Mouse (Mus musculus) 416B (cell line): ENCODE data around the gene Dnajc5g.

Experiments used
- DNase-seq: peaks from one replicate; pipeline ENCODE4 v3.0.0; 2011; ENCODE audit warnings: low read depth

The Dnajc5g gene

GRCm38 (mm10) chr5:31105814-31106335 is at the start of gene Dnajc5g:
Gene Dnajc5g, plus strand, starts transcription at chr5:31106285.
- peak; percentile 56 for DNase-seq

- DNase-seq: no peak
Measured at GRCm38 (mm10) chr5:31069810-31070209, 36.3 kb upstream of the Dnajc5g start.

GRCm38 (mm10) chr5:31071059-31071458 is 35.0 kb upstream of the Dnajc5g start:
- no peak for DNase-seq

GRCm38 (mm10) chr5:31071821-31072220 is 34.3 kb upstream of the Dnajc5g start:
- DNase-seq: no peak

GRCm38 (mm10) chr5:31073176-31073575 is 32.9 kb upstream of the Dnajc5g start:
- DNase-seq: no peak

- peak; percentile 87 for DNase-seq
Measured at GRCm38 (mm10) chr5:31076346-31076745, 29.7 kb upstream of the Dnajc5g start.

- no peak for DNase-seq
Measured at GRCm38 (mm10) chr5:31080059-31080794, 25.9 kb upstream of the Dnajc5g start.

GRCm38 (mm10) chr5:31080795-31081164 is 25.3 kb upstream of the Dnajc5g start:
- no peak for DNase-seq

- peak; percentile 66 for DNase-seq
Measured at GRCm38 (mm10) chr5:31081386-31081785, 24.7 kb upstream of the Dnajc5g start.

GRCm38 (mm10) chr5:31082355-31082754 is 23.7 kb upstream of the Dnajc5g start:
- DNase-seq: peak; percentile 59

- no peak for DNase-seq
Measured at GRCm38 (mm10) chr5:31082935-31083625, 23.0 kb upstream of the Dnajc5g start.

GRCm38 (mm10) chr5:31083949-31084348 is 22.1 kb upstream of the Dnajc5g start:
- no peak for DNase-seq

- DNase-seq: no peak
Measured at GRCm38 (mm10) chr5:31086606-31087005, 19.5 kb upstream of the Dnajc5g start.

- no peak for DNase-seq
Measured at GRCm38 (mm10) chr5:31087131-31087530, 19.0 kb upstream of the Dnajc5g start.

- no peak for DNase-seq
Measured at GRCm38 (mm10) chr5:31092231-31092975, 13.7 kb upstream of the Dnajc5g start.

- DNase-seq: no peak
Measured at GRCm38 (mm10) chr5:31093151-31094041, 12.7 kb upstream of the Dnajc5g start.

GRCm38 (mm10) chr5:31094100-31094798 is 11.8 kb upstream of the Dnajc5g start:
- no peak for DNase-seq

GRCm38 (mm10) chr5:31094799-31095691 is 11.0 kb upstream of the Dnajc5g start:
- no peak for DNase-seq

- DNase-seq: no peak
Measured at GRCm38 (mm10) chr5:31095711-31096480, 10.2 kb upstream of the Dnajc5g start.
